Mouse (Mus musculus): ENCODE measurements at regions not wholly inside any gene's neighbourhood (a gene's known extent, or its start where the extent isn't known, plus 50 kb on each side); places are given as distances from the start of the nearest gene placed in this dataset.

GRCm38 (mm10) chr11:24731431-24731830 lies 653.6 kb downstream of the Bcl11a start:
- intact Hi-C loops (cut with DNase I), result no loop called here
- DNase-seq (ENCODE audit: low spot score), result no peak

DNA sequence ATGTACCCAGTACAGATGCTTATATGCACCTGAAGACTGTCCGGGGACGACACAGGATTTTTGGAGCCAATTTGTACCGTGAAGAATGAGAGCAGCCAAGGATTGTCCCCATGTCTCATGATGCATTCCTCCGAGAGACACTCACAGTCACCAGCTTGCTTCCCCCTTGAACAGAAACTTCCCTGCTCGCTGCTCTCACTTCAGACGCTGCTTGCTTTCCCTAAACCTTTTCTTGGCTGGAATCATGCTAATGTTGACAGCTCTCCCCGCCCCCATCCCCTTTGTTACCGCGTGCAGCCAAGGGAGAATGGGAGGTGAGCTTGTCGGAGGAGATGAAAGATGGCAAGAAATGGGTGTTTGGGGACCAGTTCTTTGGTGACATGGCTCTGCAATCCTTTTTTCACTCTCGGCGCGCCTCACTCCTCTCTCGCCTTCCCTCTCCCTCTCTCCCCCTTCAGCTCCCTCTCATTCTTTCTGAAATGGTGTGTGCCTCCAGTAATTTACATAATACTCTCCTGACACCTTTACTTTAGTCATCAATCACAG lies 661.9 kb downstream of the Bcl11a start:
- intact Hi-C loops (cut with DNase I), result no loop called here

DNA sequence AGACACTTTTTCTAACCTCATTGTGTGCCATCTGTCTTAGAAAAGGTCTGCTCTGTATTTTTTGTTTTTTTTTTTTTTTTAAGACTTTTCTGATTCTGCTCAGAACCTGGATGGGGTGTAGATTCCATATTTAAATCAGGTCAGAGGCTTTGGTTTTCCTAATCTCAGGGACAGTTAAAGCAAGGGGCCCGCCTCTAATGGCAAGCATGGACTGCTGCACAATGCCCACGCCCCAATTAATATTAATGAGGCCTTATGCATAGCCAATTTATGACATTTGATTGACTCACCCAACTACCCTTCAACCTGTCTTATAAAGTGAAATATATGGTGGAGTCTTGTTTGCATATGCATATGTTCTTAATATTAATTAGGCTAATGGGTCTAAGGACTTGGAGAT lies 662.6 kb downstream of the Bcl11a start:
- DNase-seq (ENCODE audit: low spot score), result no peak

More for the DNA sequence above, 661.9 kb downstream of the Bcl11a start:
- DNase-seq (ENCODE audit: low spot score), result no peak

DNA sequence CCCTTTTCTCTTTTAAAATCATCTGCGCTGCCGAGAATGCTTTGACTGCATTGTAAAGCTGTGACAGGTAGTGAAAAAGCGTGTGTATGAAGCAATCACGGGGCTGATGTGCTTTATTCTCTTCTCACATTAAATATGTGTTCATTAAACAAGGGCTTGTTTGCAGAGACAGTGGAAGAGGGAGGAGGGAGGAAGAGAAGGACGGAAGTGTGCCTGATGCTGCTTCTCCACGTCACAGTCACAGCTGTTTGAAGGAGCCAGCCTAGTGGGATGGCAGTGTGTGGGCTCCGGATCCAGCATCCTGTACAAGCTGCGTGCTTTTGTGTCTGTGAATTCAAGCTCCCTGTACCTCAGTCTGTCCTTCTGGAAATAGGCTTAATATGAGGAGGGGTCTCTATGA lies 664.7 kb downstream of the Bcl11a start:
- intact Hi-C loops (cut with DNase I), result no loop called here
- DNase-seq (ENCODE audit: low spot score), result no peak

More for the DNA sequence above, 662.6 kb downstream of the Bcl11a start:
- intact Hi-C loops (cut with DNase I), result no loop called here

DNA sequence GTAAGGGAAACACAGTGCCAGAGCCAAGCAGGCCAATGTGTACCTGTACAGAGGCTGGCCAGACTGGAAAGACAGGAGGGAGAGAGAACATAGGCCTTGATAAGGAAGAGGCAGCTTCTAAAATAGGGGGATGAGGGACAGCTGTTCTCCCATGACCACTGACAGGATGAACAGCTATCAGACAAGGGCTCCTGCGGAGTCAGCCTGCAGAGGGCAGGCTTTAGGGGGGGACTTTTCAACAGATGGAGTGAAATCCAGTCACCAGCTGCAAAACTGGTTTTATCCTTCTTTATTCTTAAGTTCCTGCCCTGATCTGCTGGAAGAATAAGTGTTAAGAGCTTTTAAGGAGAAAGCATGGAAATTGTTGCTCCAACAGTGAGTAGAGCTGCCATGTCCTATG lies 665.6 kb downstream of the Bcl11a start:
- DNase-seq (ENCODE audit: low spot score), result no peak
- intact Hi-C loops (cut with DNase I), result no loop called here

GRCm38 (mm10) chr11:24745841-24746240 lies 668.0 kb downstream of the Bcl11a start:
- no peak for DNase-seq (ENCODE audit: low spot score)
- intact Hi-C loops (cut with DNase I), result no loop called here

- intact Hi-C loops (cut with DNase I), result no loop called here
- no peak for DNase-seq (ENCODE audit: low spot score)
These were observed 672.4 kb downstream of the Bcl11a start for GRCm38 (mm10) chr11:24750144-24750779.

DNA sequence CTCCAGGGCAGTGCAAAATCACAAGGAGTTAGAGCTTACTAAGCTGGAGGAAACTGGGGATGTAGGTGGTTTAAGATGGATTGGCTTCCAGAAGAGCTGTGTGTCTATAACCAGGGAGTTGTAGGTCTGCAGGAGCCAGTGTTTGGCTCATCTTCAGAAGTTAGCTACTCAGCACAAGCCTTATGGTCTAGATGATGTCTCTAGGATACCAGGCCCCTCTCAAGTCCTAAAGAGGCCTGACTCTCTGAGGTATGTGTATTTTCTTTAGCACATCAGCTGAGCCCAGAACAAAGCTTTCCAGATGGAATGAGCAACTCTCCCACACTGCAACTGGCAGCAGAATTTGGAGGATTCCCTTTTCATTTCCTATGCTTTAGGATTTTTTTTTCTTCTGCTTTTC lies 680.3 kb downstream of the Bcl11a start:
- intact Hi-C loops (cut with DNase I), result no loop called here

DNA sequence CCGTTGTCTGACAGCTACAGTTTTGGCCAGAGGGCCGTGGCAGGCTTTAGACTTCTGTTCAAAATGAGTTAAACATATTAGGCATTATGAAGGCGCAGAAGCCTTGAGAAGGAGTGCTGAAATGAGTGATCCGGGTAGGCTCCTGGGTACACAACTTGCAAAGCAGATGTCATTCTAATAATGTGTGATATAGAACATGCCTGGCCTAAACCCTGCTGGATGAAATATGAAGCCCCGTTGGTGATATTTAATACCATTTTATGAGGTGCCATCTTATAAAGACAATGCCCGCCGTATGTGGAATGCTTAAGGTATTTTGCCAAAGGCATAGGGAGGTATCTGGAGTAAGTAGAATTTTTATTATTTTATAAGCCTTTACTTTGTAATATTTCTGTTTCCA lies 705.6 kb downstream of the Bcl11a start:
- intact Hi-C loops (cut with DNase I), result no loop called here
- DNase-seq (ENCODE audit: low spot score), result no peak

More for the DNA sequence above, 680.3 kb downstream of the Bcl11a start:
- no peak for DNase-seq (ENCODE audit: low spot score)

- no peak for DNase-seq (ENCODE audit: low spot score)
- intact Hi-C loops (cut with DNase I), result no loop called here
These were observed 711.3 kb downstream of the Bcl11a start for GRCm38 (mm10) chr11:24789120-24789519.

- intact Hi-C loops (cut with DNase I), result no loop called here
These were observed 717.8 kb downstream of the Bcl11a start for GRCm38 (mm10) chr11:24795510-24796211.

GRCm38 (mm10) chr11:24804623-24805023 lies 726.8 kb downstream of the Bcl11a start:
- no peak for DNase-seq (ENCODE audit: low spot score)
- intact Hi-C loops (cut with DNase I), result no loop called here

More at GRCm38 (mm10) chr11:24795510-24796211, 717.8 kb downstream of the Bcl11a start:
- no peak for DNase-seq (ENCODE audit: low spot score)

- DNase-seq (ENCODE audit: low spot score), result no peak
- intact Hi-C loops (cut with DNase I), result no loop called here
These were observed 751.9 kb downstream of the Bcl11a start for GRCm38 (mm10) chr11:24829578-24830401.

GRCm38 (mm10) chr11:24830484-24830883 lies 752.6 kb downstream of the Bcl11a start:
- intact Hi-C loops (cut with DNase I), result no loop called here
- DNase-seq (ENCODE audit: low spot score), result no peak

DNA sequence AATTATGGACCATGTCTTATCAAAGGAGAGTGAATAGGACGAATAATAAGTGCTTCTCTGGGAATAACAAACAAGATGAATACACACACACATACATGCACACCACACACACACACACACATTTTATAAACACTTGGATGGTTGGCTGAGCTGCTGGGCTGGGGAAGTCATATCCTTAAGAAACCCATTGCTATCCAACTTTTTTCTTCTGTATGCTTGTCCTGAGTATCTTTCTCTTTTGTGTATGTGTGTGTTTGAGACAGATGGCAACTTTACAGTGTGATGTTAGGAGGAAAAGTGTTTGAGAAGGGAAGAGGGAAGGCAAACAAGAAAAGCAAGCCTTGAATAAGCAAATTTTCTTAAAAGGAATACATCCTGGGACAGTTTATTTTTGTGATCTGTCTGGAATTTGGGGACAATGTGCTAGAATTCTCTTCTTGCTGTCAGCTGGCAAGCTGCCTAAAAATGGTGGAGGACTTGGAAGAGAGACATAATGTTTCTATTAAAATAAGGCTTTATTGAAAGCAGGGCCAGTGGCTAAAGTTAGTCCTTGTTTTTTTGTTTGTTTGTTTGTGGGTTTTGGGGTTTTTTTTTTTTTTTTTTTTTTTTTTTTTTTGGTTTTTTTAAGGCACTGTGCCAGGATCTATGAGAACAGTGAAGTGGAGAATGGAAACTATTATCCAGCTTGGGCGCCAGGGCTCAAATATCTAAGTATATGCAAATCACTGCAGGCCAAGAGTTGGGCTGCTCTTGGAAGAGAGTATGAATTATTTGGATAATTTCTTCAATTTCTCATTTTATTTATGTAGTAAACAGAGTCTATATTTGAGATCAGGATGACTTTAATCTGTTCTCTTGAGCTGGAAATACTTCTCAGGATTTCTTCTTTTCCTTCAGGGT lies 766.2 kb downstream of the Bcl11a start:
- intact Hi-C loops (cut with DNase I), result no loop called here

GRCm38 (mm10) chr11:24856991-24857390 lies 779.1 kb downstream of the Bcl11a start:
- no peak for DNase-seq (ENCODE audit: low spot score)
- intact Hi-C loops (cut with DNase I), result no loop called here

More for the DNA sequence above, 766.2 kb downstream of the Bcl11a start:
- no peak for DNase-seq (ENCODE audit: low spot score)

GRCm38 (mm10) chr11:24864637-24865036 lies 786.8 kb downstream of the Bcl11a start:
- DNase-seq (ENCODE audit: low spot score), result no peak
- intact Hi-C loops (cut with DNase I), result no loop called here

GRCm38 (mm10) chr11:24865067-24865796 lies 787.4 kb downstream of the Bcl11a start:
- DNase-seq (ENCODE audit: low spot score), result no peak
- intact Hi-C loops (cut with DNase I), result no loop called here
